Mouse (Mus musculus) bone marrow macrophage, adult 2 months (primary cell): ENCODE measurements around the gene Mrps11.

ENCODE experiments used
- CTCF ChIP-seq: IDR thresholded peaks from 2 replicates; pipeline ENCODE4 v1.5.1; 2012; ENCODE audit warnings: low read depth, mild to moderate bottlenecking, low read length, moderate library complexity
- POLR2A ChIP-seq: IDR thresholded peaks from 2 replicates; pipeline ENCODE4 v1.6.1; 2012; ENCODE audit warnings: mild to moderate bottlenecking, low read depth, low read length, borderline replicate concordance

DNA sequence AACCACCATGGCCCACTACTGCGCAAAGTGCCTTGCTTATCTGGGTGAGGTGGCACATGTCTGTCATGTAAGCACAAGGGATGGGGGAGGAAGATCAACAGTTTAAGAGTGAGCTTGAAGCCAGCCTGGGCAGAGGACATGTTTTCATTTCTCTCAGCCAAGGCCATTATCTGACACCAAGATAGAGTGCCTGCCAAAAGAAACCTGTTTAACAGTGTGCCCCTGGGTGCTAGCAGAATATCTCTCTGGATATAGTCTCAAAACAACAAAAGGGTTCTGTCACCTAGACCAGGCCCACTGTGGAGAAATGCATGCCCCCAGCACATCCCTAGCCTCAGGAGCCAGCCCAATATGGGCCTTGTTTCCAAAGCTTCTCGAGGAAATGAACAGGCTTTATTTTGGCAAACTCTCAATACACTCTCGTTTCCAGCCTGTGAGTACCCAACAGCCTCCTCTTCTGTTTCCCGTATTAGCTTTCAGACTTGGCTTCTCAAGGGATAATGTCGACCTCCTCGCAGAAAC is 11.7 kb downstream of the Mrps11 start:
- TF ChIP-seq CTCF (no peak), POLR2A (no peak)
